Mouse (Mus musculus) small intestine, adult 2 months (tissue): ENCODE measurements around the gene Map4k4.

Experiments used
- CTCF ChIP-seq: fragments of 200-500 bp; IDR thresholded peaks from 2 replicates; pipeline ENCODE4 v1.5.1; 2012; ENCODE audit warnings: low read depth, mild to moderate bottlenecking, control low read depth, inconsistent platforms, low read length, moderate library complexity, mixed read lengths; ENCODE audit not compliant: insufficient replicate concordance, insufficient read length; ENCODE audit errors: extremely low read depth
- POLR2A ChIP-seq: fragments of 200-500 bp; IDR thresholded peaks from 2 replicates; pipeline ENCODE4 v1.6.1; 2012; ENCODE audit warnings: low read depth, mild to moderate bottlenecking, control low read depth, inconsistent platforms, low read length, moderate library complexity

DNA sequence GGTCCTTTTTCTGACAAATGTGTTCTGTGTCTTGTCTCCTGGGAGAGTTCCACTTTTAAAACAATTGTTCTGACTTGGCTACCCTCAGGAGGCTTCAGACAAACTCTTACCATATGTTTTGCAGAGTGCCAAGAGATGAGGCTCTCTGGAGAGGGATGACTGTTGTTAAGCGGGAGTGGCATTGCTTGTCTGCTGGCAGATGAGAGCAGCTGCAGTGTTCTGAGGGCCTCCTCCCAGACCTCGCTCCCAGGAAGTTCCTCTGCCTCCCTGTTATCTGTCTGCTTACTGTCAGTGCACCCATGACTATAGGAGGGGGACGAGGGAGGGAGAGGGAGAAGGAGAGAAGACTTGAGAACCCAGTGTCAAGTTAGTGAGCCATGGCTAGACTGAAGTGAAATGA, 64.7 kb downstream of the Map4k4 start:
- TF ChIP-seq POLR2A, result no peak
- TF ChIP-seq CTCF, result no peak
